Mouse (Mus musculus): ENCODE measurements around the gene Il17re. TPM values are rescaled to one million over a fixed set of nuclear protein-coding genes. Genes with fewer than 3 reads are reported as not detected.

Il17re gene
- polyA plus RNA-seq (2014; fragmentation: Nextera tagmentation; extraction: Ambion mirVana) = 12.0 and 12.2 TPM in 2 replicates

DNA sequence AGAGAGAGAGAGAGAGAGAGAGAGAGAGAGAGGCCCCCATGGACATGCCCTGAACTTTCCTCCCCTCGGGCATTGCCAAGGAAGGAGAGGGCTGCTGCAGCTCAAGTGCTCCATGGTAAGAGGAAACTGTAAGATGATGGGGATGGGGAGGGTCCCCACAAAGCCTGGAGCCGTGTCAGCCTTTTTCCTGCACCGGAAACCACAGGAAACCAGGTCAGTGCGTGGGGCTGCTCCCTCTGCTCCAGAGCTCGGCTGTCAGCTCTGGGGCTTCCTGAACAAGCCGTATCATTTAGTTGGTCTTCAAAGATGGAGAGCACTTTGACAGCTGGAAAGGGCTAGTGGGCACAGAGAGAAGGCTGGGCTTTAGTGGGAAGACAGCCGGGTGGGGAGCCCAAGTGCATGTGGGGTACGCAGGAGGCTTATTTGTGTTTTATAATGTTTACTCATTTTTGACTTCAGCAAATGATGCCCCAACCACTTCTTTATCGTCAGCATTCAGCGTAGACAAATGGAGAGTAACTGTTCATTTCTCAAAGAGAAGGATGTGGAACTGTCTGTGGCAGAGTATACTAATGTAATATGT, at the start of gene Il17re:
Gene Il17re (plus strand): TSS at position 533 of the 583 bp plus-strand sequence.
- Histone ChIP-seq H3K4me2 (peak within 1 kb of the TSS; percentile 54), H3K9ac (peak within 1 kb of the TSS; percentile 42), H3K9me3 (ENCODE audit: low read depth, low read length) (no peaks in the 10 kb centered on the region), H3K27ac (ENCODE audit: low read depth) (0 out of 2 replicates have a peak within 1 kb of the TSS, but pooled peaks have one; percentile 42), H3K4me1 (ENCODE audit: insufficient read depth) (no peaks in the 10 kb centered on the region), H3K27me3 (ENCODE audit: insufficient read depth, low read length) (no peaks in the 10 kb centered on the region), H3K36me3 (ENCODE audit: insufficient read depth) (no peaks in the 10 kb centered on the region), H3K4me3 (ENCODE audit: low read depth, low read length) (peak within 1 kb of the TSS; percentile 19)
- DNase-seq = no peak
- no peak for TF ChIP-seq CTCF (IDR thresholded peaks at IDR 0.05; ENCODE audit: low read depth)
- ATAC-seq (ENCODE audit: insufficient read depth) = no peak
- WGBS = 47% methylated on average over 10 of the region's 10 CpGs

DNA sequence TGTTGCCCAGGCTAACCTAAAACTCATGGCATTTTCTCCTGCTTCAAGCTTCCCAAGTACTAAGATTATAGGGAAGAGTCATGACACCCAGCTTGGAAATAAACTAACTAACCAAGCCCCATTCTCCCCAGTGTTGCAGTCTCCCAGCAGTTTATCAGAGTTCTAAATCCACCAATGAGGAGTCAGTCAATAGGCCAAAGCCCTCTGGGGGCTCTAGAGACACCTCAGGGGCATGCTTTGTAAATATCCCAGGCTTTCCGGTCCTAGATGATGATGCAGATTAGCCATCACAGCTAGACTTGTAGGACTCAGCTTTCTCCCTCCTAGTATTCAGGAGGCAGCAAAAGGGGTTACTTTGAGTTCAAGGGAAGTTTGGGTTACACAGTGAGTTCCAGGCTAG, 48.3 kb upstream of the Il17re start:
- no peak overlapping the region for H3K4me3 ChIP-seq (ENCODE audit: low read depth, low read length)
- no peak for DNase-seq
- ATAC-seq (ENCODE audit: insufficient read depth) = no peak
- no peaks in the 10 kb centered on the region for H3K27me3 ChIP-seq (ENCODE audit: insufficient read depth, low read length)
- no peak overlapping the region for H3K9ac ChIP-seq
- H3K4me2 ChIP-seq = no peak overlapping the region
- H3K9me3 ChIP-seq (ENCODE audit: low read depth, low read length) = no peaks in the 10 kb centered on the region
- 32% methylated on average over 1 of the region's 1 CpGs for WGBS
- no peak overlapping the region for H3K27ac ChIP-seq (ENCODE audit: low read depth)
- peaks cover 3% of the 10 kb centered on the region; the same call in 1 of the 2 replicates for H3K36me3 ChIP-seq (ENCODE audit: insufficient read depth)
- TF ChIP-seq CTCF (IDR thresholded peaks at IDR 0.05; ENCODE audit: low read depth) = no peak
- no peaks in the 10 kb centered on the region for H3K4me1 ChIP-seq (ENCODE audit: insufficient read depth)

DNA sequence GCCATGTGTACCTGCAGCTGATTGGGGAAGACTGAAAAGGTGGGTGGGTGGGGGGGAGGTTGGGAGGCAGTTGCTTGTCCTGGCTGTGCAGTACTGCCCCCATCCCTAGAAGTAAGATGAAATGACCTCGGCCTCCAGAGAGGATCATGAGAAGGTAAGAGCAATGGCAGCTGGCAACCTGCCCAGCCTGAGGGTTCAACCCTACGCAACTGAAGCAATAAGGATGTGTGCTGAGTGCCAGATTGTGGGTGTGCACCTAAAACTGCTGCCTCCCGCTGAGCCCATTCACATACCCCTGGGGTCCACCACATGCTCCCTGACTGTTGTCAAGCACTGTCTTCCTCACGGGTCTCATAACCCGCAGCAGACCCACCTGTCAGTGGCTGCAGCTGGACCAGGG, 41.9 kb upstream of the Il17re start:
- TF ChIP-seq CTCF (IDR thresholded peaks at IDR 0.05; ENCODE audit: low read depth) = no peak
- no peak for ATAC-seq (ENCODE audit: insufficient read depth)
- Histone ChIP-seq H3K4me2 (no peak overlapping the region), H3K9me3 (ENCODE audit: low read depth, low read length) (no peaks in the 10 kb centered on the region), H3K27me3 (ENCODE audit: insufficient read depth, low read length) (no peaks in the 10 kb centered on the region), H3K4me1 (ENCODE audit: insufficient read depth) (peaks cover 8% of the 10 kb centered on the region; the same call in 1 of the 2 replicates), H3K9ac (no peak overlapping the region), H3K4me3 (ENCODE audit: low read depth, low read length) (no peak overlapping the region), H3K36me3 (ENCODE audit: insufficient read depth) (peaks cover 16% of the 10 kb centered on the region), H3K27ac (ENCODE audit: low read depth) (no peak overlapping the region)
- WGBS = 78% methylated on average over 5 of the region's 5 CpGs
- DNase-seq = no peak

DNA sequence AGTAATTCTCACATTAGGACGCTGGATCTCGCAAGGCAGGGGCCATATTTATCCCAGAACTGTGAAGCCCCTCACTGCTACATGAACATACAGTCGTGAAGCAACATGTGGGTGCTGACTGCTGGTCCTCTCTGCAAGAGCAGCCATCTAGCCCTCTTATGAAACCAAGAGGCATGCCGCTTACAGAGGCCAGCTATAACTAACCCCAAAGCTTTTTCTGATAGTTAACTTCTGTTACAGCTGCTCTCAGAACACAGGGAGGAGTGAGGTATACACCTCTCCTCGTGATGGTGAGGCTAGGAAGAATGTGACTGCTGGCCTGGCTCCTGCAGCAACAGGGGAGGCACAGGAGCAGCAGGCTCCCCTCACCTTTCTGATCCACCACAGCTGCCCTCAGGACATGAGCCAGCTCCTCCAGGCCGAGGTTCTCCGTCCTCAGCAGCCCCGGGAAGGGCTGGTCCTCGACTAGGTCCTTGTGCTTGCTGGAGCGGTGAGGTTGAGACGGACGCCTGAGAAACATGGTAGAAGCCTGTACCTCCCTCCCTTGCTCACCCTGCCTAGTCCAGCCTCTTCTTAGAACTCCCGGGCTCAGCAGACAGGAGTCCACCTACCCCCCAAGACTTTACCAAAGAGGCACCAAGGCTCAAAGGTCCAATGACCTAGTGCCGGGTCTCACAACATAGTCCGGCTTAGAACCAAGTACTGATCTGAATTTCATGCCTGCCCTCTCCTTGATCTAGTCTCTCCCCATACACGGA, 39.7 kb upstream of the Il17re start:
- peaks cover 16% of the 10 kb centered on the region for H3K36me3 ChIP-seq (ENCODE audit: insufficient read depth)
- DNase-seq (peak; percentile 28), ATAC-seq (ENCODE audit: insufficient read depth) (peak; percentile 75)
- peaks cover 8% of the 10 kb centered on the region; the same call in 1 of the 2 replicates for H3K4me1 ChIP-seq (ENCODE audit: insufficient read depth)
- H3K9me3 ChIP-seq (ENCODE audit: low read depth, low read length) = no peaks in the 10 kb centered on the region
- WGBS = 8% methylated on average over 16 of the region's 16 CpGs
- H3K4me3 ChIP-seq (ENCODE audit: low read depth, low read length) = peak overlapping the region; percentile 58
- H3K4me2 ChIP-seq = peak overlapping the region; percentile 94
- H3K27ac ChIP-seq (ENCODE audit: low read depth) = peak overlapping the region; percentile 26; the same call in 1 of the 2 replicates
- no peaks in the 10 kb centered on the region for H3K27me3 ChIP-seq (ENCODE audit: insufficient read depth, low read length)
- no peak for TF ChIP-seq CTCF (IDR thresholded peaks at IDR 0.05; ENCODE audit: low read depth)
- H3K9ac ChIP-seq = peak overlapping the region; percentile 76

DNA sequence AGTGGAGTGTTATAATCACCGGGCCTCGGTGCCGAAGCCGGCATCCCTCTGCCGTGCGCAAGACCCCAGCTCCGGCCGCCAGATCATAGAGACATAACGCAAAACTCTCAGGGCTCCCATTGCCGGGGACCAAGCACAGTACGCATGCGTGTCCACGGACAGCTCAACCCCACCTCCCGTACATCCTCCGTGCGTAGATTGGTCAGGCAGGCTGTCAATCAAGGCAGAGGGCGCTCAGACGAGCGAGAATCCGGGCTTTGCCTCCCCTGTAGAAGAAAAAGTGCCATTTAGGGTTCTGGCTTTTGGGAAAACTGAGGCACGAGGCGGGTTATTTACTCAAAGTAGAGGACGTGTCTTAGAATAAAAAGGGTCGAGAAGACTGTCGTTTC, 39.1 kb upstream of the Il17re start, which contains the start of gene Rpusd3:
Gene Rpusd3 (minus strand): TSS at position 142 of the 389 bp plus-strand sequence.
- Histone ChIP-seq H3K4me2 (peak within 1 kb of the TSS; percentile 94), H3K9ac (peak within 1 kb of the TSS; percentile 76), H3K27me3 (ENCODE audit: insufficient read depth, low read length) (no peaks in the 10 kb centered on the region), H3K9me3 (ENCODE audit: low read depth, low read length) (no peaks in the 10 kb centered on the region), H3K27ac (ENCODE audit: low read depth) (peak within 1 kb of the TSS; percentile 26; the same call in 1 of the 2 replicates), H3K36me3 (ENCODE audit: insufficient read depth) (peaks cover 16% of the 10 kb centered on the region), H3K4me3 (ENCODE audit: low read depth, low read length) (peak within 1 kb of the TSS; percentile 58), H3K4me1 (ENCODE audit: insufficient read depth) (peaks cover 8% of the 10 kb centered on the region; the same call in 1 of the 2 replicates)
- peak; percentile 99 for ATAC-seq (ENCODE audit: insufficient read depth)
- no peak for TF ChIP-seq CTCF (IDR thresholded peaks at IDR 0.05; ENCODE audit: low read depth)
- DNase-seq = peak; percentile 100
- WGBS = 0% methylated on average over 25 of the region's 25 CpGs

DNA sequence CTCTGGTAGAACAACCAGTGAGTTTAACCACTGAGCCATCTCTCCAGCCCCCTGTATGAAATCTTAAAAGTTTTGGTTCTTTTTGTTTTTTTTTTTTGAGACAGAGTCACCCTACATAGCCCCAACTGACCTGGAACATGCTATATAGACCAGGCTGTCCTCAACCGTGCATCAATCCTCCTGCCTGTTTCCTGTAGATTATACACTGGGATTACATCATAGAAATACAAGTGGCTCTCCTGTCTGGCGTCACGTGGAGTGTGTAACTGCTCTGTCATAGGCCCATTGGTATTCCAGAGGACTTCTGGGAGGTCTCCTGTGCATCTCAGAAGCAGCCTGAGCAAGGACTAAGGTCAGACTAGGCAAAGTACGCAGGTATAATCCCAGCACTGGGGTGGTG, 35.3 kb upstream of the Il17re start:
- TF ChIP-seq CTCF (IDR thresholded peaks at IDR 0.05; ENCODE audit: low read depth) = no peak
- Histone ChIP-seq H3K4me3 (ENCODE audit: low read depth, low read length) (no peak overlapping the region), H3K27ac (ENCODE audit: low read depth) (no peak overlapping the region), H3K4me1 (ENCODE audit: insufficient read depth) (peaks cover 5% of the 10 kb centered on the region; the same call in 1 of the 2 replicates), H3K9ac (no peak overlapping the region), H3K4me2 (no peak overlapping the region), H3K36me3 (ENCODE audit: insufficient read depth) (no peaks in the 10 kb centered on the region), H3K27me3 (ENCODE audit: insufficient read depth, low read length) (no peaks in the 10 kb centered on the region), H3K9me3 (ENCODE audit: low read depth, low read length) (no peaks in the 10 kb centered on the region)
- ATAC-seq (ENCODE audit: insufficient read depth) (no peak), DNase-seq (no peak)
- 56% methylated on average over 4 of the region's 4 CpGs for WGBS

DNA sequence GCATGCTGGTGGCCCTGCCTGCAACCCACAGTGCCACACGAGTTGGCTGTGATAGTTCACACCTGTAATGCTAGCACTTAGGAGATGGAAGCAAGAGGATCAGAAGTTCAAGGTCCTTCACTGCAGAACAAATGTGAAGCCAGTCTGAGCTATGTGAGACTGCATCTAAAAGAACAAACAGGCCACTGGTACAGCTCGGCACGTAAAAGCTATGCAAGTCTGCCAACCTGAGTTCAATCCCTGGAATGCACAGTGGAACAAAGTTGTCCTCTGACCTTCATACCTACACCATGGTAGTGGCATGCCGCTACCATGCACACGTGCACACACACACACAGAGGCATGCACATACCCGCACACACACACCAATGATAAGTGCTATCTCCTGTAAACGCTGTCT, 34.1 kb upstream of the Il17re start:
- no peaks in the 10 kb centered on the region for H3K36me3 ChIP-seq (ENCODE audit: insufficient read depth)
- no peak for ATAC-seq (ENCODE audit: insufficient read depth)
- H3K27me3 ChIP-seq (ENCODE audit: insufficient read depth, low read length) = no peaks in the 10 kb centered on the region
- 76% methylated on average over 7 of the region's 7 CpGs for WGBS
- H3K4me2 ChIP-seq = no peak overlapping the region
- no peak overlapping the region for H3K4me3 ChIP-seq (ENCODE audit: low read depth, low read length)
- DNase-seq = no peak
- H3K9me3 ChIP-seq (ENCODE audit: low read depth, low read length) = no peaks in the 10 kb centered on the region
- H3K4me1 ChIP-seq (ENCODE audit: insufficient read depth) = no peaks in the 10 kb centered on the region
- no peak overlapping the region for H3K27ac ChIP-seq (ENCODE audit: low read depth)
- TF ChIP-seq CTCF (IDR thresholded peaks at IDR 0.05; ENCODE audit: low read depth) = no peak
- H3K9ac ChIP-seq = no peak overlapping the region

All from lung, embryonic 14.5 days (tissue).